Mouse (Mus musculus): ENCODE results near the gene Mrgpra4.

Mrgpra4 gene

DNA sequence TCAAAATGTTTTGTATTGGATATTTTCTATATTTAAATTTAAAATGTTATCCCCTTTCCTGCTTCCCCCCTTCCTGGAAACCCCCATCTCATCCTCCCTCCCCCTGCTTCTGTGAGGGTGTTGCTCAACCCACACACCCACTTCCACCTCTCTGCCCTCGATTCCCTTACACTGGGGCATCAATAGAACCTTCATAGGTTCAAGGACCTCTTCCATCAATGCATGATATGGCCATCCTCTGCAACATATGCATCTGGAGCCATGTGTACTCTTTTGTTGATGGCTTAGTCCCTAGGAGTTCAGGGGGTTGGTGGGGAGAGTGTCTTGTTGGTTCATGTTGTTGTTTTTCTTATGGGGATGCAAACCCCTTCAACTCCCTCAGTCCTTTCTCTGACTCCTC lies at the start of gene Mrgpra4:
Mrgpra4 (minus strand) TSS at position 101 of the 400 bp plus-strand sequence.
- no peak for DNase-seq (ENCODE audit: low spot score in 2 of 2)

DNA sequence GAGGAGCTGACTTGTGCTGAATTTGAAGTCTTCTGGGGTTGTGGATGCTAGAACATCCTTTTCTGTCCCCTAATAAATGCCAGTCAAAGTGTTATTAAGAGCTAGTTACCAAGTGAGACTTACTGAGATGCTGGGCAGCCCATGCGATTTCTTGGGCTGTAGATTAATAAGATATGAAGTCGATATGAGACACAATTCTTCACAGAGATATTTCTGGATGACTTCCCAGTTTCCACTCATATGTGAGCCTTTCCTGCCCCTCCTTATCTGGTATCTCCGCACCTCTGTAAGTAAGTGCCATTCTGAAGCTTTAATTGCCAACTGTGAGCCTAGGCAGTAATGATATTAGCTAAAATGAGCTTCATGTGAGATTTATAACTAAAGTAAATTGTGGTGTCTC lies 45.6 kb upstream of the Mrgpra4 start, which contains the start of gene Mrgprx1:
Mrgprx1 (minus strand) TSS at position 101 of the 400 bp plus-strand sequence.
- no peak for DNase-seq (ENCODE audit: low spot score in 2 of 2)

- no peak for DNase-seq (ENCODE audit: low spot score in 2 of 2)
Measured at GRCm38 (mm10) chr7:48017874-48018273, 36.0 kb upstream of the Mrgpra4 start.

- no peak for DNase-seq (ENCODE audit: low spot score in 2 of 2)
Measured at GRCm38 (mm10) chr7:47995689-47996088, 13.8 kb upstream of the Mrgpra4 start.

DNA sequence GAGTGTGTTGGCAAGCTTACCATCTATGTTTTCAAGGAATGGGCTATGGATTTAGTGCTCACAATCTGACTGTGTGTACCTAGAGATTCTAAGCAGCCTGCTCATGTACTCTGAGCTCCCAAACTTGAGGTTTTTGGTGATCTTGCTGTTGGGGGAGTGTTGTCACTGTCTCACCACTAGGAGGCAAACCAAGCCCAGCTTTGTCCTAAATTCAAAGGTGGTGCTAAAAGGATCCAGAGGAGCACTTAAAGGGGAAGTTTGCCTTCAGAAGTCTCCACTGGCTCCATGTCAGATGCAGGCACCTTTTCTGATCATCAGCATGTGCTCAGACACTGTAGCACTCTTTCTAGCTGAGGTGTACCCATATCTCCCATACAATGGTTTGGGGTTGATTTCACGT lies 4.9 kb upstream of the Mrgpra4 start:
- no peak for DNase-seq (ENCODE audit: low spot score in 2 of 2)

Measured in cerebellum, postnatal 4 days (tissue).